Mouse (Mus musculus) spleen, postnatal 10 days (tissue): ENCODE data around the gene Gm9767.
A peak's percentile ranks its signal among the peaks of the same experiment; 100 is the strongest.

Experiments used
- DNase-seq, 2 experiments: peaks; one replicate each; pipeline ENCODE4 v3.0.0; 2021 to 2022; ENCODE audit warnings: low spot score in 2 of 2

Gm9767 gene

DNA sequence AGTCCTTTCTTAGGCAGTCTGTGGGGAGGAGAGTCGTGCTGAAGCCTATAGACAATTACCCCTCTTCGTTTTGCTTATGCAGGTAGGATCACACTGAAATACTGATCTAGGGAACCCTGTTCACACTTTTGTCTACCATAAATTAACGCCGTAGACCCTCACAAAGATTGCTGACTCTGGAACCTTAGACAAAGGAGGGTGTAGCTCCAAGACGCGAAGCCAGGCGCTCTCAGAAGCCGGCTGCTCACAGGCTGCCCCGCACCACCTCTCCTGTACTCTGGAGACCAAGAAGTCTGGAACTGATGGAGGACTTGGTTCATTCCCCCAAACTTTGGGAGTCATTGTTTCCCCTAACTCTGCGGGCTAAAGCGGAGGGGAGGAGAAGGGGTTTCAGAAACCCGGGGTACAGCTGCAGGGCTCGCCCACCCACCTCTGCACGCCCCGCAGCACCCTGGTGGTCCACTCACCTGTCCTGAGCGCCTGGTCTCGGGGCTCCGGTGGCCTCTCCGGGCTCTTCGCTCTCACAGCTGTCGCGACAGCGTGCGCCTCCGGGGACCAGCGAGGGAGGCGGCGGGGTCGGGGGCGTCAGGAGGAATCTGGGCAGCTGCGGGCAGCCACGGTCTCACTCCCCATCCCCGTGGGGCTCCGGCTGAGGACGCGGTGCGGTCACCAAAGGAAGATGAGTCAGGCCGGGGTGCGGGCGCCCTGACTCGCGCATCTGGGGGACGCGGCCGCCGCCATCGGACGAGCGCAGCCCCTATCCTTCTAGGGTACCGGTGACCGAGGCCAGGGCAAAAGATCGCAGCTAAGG, at the start of gene Gm9767:
TSS of gene Gm9767 (plus strand) at position 585 of the 811 bp plus-strand sequence.
- no peak for DNase-seq

GRCm38 (mm10) chr10:26034931-26035330, 43.1 kb upstream of the Gm9767 start:
- DNase-seq = no peak

DNA sequence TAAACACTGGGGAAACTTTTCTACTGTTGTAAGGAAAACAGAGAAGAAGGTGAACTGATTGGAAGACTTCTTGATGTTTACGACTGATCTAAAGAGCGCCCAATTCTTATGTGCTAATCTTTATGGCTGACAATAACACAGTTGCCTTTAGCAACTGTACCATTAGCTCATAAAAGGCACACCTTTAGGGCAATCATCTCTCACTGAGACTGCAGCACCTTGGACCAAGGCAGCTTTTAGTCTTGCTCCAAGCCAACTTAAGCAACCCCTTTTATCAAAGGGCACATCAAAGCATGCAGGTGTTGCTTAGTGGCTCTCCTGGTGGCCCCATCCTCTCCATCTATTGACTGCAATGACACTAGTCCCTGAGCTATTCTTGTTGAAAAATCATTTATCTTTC, 26.9 kb upstream of the Gm9767 start:
- no peak for DNase-seq

- no peak for DNase-seq
Observed at GRCm38 (mm10) chr10:26059662-26060307, 18.3 kb upstream of the Gm9767 start.

GRCm38 (mm10) chr10:26063071-26063470, 15.0 kb upstream of the Gm9767 start:
- no peak for DNase-seq

- no peak for DNase-seq
Observed at GRCm38 (mm10) chr10:26071986-26072385, 6.1 kb upstream of the Gm9767 start.

- no peak for DNase-seq
Observed at GRCm38 (mm10) chr10:26076949-26077348, 1.1 kb upstream of the Gm9767 start.

DNA sequence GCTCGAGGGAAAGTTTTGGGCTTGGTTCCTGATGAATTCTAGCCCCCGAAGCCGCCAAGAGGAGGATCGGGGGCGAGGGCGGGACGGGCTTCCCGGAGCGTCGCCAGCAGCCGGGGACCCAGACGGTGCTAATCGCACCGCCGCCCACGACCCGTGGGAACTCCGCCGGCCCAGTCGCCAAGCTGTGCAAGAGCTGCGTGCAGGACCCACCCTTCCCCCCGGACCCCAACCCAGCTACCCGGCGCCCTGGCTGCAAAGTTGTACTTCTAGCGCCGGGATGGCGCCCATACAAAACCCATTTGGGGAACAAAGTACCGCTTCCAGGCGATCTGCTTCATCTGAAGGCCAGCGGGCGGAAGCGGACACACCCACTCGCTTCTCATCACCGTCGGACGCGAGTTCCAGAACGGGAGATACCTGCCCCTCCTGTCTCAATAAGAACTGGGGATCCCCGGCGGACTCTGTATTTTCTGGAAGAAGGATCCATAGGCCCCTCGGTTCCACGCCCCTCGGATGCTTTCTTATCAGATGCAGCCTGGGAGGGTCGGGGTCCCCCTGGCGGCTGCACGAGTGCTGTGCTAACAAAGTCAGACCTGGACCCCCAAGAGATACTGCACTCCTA, 577 bp downstream of the Gm9767 start, which contains the start of gene Tmem200a:
TSS of gene Tmem200a (minus strand) at position 532 of the 622 bp plus-strand sequence.
- DNase-seq = peak in 1 of 2 experiments; percentile 32

- no peak for DNase-seq
Observed at GRCm38 (mm10) chr10:26079678-26080077, 1.6 kb downstream of the Gm9767 start.

- no peak for DNase-seq
Observed at GRCm38 (mm10) chr10:26082081-26082480, 4.0 kb downstream of the Gm9767 start.

- no peak for DNase-seq
Observed at GRCm38 (mm10) chr10:26103330-26103982, 25.4 kb downstream of the Gm9767 start.

- DNase-seq = no peak
Observed at GRCm38 (mm10) chr10:26114409-26114808, 36.4 kb downstream of the Gm9767 start.

DNA sequence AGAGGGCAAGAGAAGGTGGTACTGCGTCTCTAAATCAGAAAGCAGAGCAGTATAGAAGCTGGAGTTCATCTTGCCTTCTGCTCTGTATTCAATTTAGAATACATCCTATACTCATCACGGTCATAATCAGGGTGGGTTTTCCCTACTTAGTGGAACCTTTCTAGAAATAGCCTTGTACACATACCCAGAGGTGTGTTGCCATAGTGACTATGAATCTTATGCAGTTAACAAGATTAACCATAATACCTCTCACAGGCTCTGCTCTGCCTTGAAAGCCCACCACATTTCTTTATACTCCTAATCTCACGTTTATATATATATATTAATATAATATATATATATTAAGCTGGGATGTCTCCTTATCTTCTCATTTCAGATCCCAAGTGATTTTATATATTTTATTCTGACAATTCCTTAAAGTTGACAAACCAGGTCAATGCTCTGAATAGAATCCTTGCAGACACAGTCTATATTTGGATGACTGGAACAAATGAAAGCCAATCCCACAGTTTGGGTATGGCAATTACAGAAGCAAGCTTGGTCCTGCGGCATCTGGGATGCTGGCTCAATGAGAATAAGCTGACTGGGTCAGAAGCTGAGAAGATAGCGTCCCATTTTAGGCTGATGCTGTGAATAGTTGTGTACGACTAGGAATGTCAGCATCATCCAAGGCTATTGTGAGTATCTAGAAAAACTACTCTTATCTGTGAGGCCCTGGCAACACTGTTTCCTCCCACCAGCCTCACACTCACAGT, 41.2 kb downstream of the Gm9767 start:
- DNase-seq = no peak

- DNase-seq = no peak
Observed at GRCm38 (mm10) chr10:26119822-26120183, 41.7 kb downstream of the Gm9767 start.
